In the genomic region with DNA sequence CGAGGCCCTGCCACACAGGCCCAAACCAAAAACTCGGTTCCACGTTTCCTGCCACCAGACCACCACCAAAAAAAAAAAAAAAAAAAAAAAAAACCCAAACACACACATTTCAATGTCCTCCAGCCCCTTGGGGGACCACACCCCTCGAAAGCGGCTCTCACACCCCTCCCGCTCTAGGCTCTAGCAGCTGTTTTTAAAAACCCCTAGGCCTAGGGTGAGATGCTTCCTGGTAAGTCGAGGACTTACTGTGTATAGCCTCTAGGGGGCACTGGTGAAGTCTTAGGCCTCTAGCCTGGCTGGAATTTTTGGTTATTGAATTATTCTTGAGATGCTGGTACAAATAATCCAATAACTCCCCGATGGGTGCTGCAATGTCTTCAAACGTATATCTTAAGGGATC, we compare ENCODE assay signal across 8 mouse cellular contexts. TPM values are rescaled to one million over a fixed set of nuclear protein-coding genes. Genes with fewer than 3 reads are reported as not detected.
DNase-seq lines count a peak whose midpoint lies in the region.

No protein-coding gene starts in this region.

- peak; percentile 9 for DNase-seq in adrenal gland, postnatal 10 days
- no peak for DNase-seq in adrenal gland, postnatal 4 days (ENCODE audit: low spot score in 2 of 2)
- peak; percentile 8 for DNase-seq in kidney, adult 9 months
- no peak for DNase-seq in kidney, adult 8-10 months
- DNase-seq in 3T3-L1 (ENCODE audit: low read depth, low spot score): peak; percentile 41
- DNase-seq in embryo, embryonic 10 days (ENCODE audit: low spot score): peak; percentile 36
- no peak for DNase-seq in Muller cell, postnatal 12 days (ENCODE audit: inconsistent ontology term)
- DNase-seq in MN1 (ENCODE audit: low spot score): no peak

RNA-seq across cellular contexts. Expression of a gene that starts 7.2 kb away (rescaled TPM):
- not detected for total RNA-seq in adrenal gland, postnatal 10 days (2021)
- not detected for total RNA-seq in adrenal gland, postnatal 4 days (2021)

RNA-seq across cellular contexts. Expression of a gene that starts 11.2 kb away (rescaled TPM):
- total RNA-seq in adrenal gland, postnatal 10 days (2021): 1 to 10 TPM; 3.7 to 5.0 TPM
- total RNA-seq in adrenal gland, postnatal 4 days (2021): 1 to 10 TPM; 5.1 to 8.1 TPM

RNA-seq across cellular contexts. Expression of a gene that starts 30.3 kb away (rescaled TPM):
- total RNA-seq in adrenal gland, postnatal 10 days (2021): not detected
- not detected for total RNA-seq in adrenal gland, postnatal 4 days (2021)

RNA-seq across cellular contexts. Expression of a gene that starts 42.5 kb away (rescaled TPM):
- total RNA-seq in adrenal gland, postnatal 10 days (2021): 1 to 10 TPM; 5.0 to 7.9 TPM
- 10 to 100 TPM in 1 of 2 experiments, 1 to 10 TPM in 1; 7.2 to 12.0 TPM for total RNA-seq in adrenal gland, postnatal 4 days (2021)

Comparison
In these comparisons a context has a peak if more than half of its experiments do, and no peak if none do; other contexts are left out.
1. DNase-seq: peak in adrenal gland, postnatal 10 days (single experiment), kidney, adult 9 months (single experiment), 3T3-L1 (single experiment) and embryo, embryonic 10 days (single experiment); none in adrenal gland, postnatal 4 days (0 of 2), kidney, adult 8-10 months (0 of 2), Muller cell, postnatal 12 days (single experiment) and MN1 (single experiment).